Mouse (Mus musculus) forebrain, embryonic 11.5 days (tissue): Measurements from ENCODE around the gene Mapk14. TPM values are rescaled to one million over a fixed set of nuclear protein-coding genes. Genes with fewer than 3 reads are reported as not detected.

Experiments used
- ATAC-seq: fragments of 200-750 bp; cut with Nextera tagmentation; replicated peaks from 2 replicates; pipeline ENCODE4 v1.8.0; 2017; ENCODE audit warnings: moderate TSS enrichment; ENCODE audit not compliant: low FRiP score
- DNase-seq: peaks from one replicate; pipeline ENCODE4 v3.0.0-alpha.2; 2017; ENCODE audit warnings: low spot score
- H3K27ac ChIP-seq: fragments of 300-500 bp; sonication (generic); 2 replicates; pipeline ENCODE4 v1.5.1; 2014; ENCODE audit warnings: low read depth, low read length
- H3K27me3 ChIP-seq: fragments of 300-500 bp; sonication (generic); 2 replicates; pipeline ENCODE4 v1.6.1; 2014; ENCODE audit warnings: mild to moderate bottlenecking, low read length, mixed read lengths; ENCODE audit not compliant: control insufficient read depth, insufficient read depth
- H3K36me3 ChIP-seq: fragments of 300-500 bp; sonication (generic); 2 replicates; pipeline ENCODE4 v1.6.1; 2014; ENCODE audit warnings: mild to moderate bottlenecking, low read length, moderate library complexity, mixed read lengths; ENCODE audit not compliant: control insufficient read depth, insufficient read depth
- H3K4me1 ChIP-seq: fragments of 300-500 bp; sonication (generic); replicated peaks from 2 replicates; pipeline ENCODE4 v1.6.1; 2014; ENCODE audit warnings: low read length, mixed read lengths; ENCODE audit not compliant: control insufficient read depth, insufficient read depth
- H3K4me2 ChIP-seq: fragments of 300-500 bp; sonication (generic); 2 replicates; pipeline ENCODE4 v1.6.1; 2014; ENCODE audit warnings: low read depth, mild to moderate bottlenecking, low read length, moderate library complexity, mixed read lengths; ENCODE audit not compliant: severe bottlenecking
- H3K4me3 ChIP-seq: fragments of 300-500 bp; sonication (generic); 2 replicates; pipeline ENCODE4 v1.5.1; 2014; ENCODE audit warnings: low read depth, low read length
- H3K9ac ChIP-seq: fragments of 300-500 bp; sonication (generic); 2 replicates; pipeline ENCODE4 v1.6.1; 2014; ENCODE audit warnings: low read length
- H3K9me3 ChIP-seq: fragments of 300-500 bp; sonication (generic); 2 replicates; pipeline ENCODE4 v1.6.1; 2016; ENCODE audit warnings: low read length, mixed read lengths; ENCODE audit not compliant: control insufficient read depth
- WGBS: fragments of 180-500 bp; shearing (Covaris S2); extraction: QIAGEN DNeasy Blood & Tissue Kit; methylation state at CpG from one replicate; pipeline ENCODE4 v1.1.7; 2014; 5-methylcytosine and 5-hydroxymethylcytosine counted together
- polyA plus RNA-seq: library from polyadenylated mRNA; unstranded; fragments of >200 nt; fragmentation: Nextera tagmentation; extraction: Ambion mirVana; gene quantifications from 2 replicates; pipeline ENCODE4 v1.2.1, GENCODE M21; 2014

Gene Mapk14
- polyA plus RNA-seq, 1 experiment from 2014 or later = 51.7 TPM

DNA sequence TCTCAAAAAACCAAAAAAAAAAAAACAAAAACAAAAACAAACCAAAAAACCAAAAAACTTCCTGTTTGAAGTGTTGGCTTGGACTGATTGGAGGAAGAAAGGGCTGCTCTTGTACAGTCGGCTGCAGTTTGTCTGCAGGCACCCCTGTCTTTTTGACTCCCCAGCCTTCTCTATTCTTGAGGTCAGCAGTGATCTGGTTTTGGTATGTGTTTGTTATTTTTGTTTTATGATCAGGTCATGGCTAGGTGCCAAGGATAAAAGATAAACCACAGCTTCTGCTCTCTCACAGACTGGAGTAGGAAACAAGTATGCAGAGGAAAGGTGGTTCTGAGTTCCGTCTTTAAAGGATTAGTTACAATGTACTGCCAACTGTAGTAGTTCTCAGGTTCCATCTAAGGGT lies 11.5 kb downstream of the Mapk14 start:
- WGBS = 77% methylated on average over 2 of the region's 2 CpGs
- no peak for DNase-seq
- H3K27me3 ChIP-seq = no peaks in the 10 kb centered on the region

DNA sequence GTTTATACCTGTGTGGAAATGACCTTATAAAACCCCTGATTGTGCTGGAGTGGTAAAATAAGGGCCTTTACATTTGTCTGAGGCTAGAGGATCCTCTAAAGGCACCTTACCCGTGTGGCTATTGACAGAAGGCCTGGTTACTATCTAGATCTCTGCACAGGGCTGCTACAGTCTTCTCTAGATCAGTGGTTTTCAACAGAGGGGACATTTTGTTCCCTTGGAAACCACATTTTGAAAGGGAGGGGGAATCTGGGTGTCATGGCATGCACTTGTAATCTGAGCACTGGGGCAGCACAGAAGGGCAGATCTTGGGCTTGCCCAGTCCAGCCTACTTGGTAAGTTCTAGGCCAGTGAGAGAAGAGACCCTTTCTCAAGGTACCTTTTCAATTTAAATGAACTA lies 15.6 kb downstream of the Mapk14 start:
- Histone ChIP-seq H3K36me3 (no peaks in the 10 kb centered on the region), H3K4me3 (no peak overlapping the region), H3K4me2 (no peak overlapping the region), H3K9me3 (no peaks in the 10 kb centered on the region), H3K27me3 (no peaks in the 10 kb centered on the region), H3K27ac (no peak overlapping the region), H3K4me1 (no peaks in the 10 kb centered on the region), H3K9ac (no peak overlapping the region)
- no peak for ATAC-seq
- DNase-seq = no peak
- WGBS = 69% methylated on average over 1 of the region's 1 CpGs

More for the DNA sequence above, 11.5 kb downstream of the Mapk14 start:
- Histone ChIP-seq H3K9me3 (no peaks in the 10 kb centered on the region), H3K4me1 (peaks cover 7% of the 10 kb centered on the region), H3K4me3 (no peak overlapping the region), H3K36me3 (no peaks in the 10 kb centered on the region), H3K27ac (no peak overlapping the region), H3K4me2 (no peak overlapping the region), H3K9ac (no peak overlapping the region)
- no peak for ATAC-seq

- no peaks in the 10 kb centered on the region for H3K4me1 ChIP-seq
- no peaks in the 10 kb centered on the region for H3K27me3 ChIP-seq
- H3K4me2 ChIP-seq = no peak overlapping the region
- ATAC-seq (no peak), DNase-seq (no peak)
- H3K4me3 ChIP-seq = no peak overlapping the region
- no peaks in the 10 kb centered on the region for H3K9me3 ChIP-seq
- no peaks in the 10 kb centered on the region for H3K36me3 ChIP-seq
- H3K9ac ChIP-seq = no peak overlapping the region
- 94% methylated on average over 3 of the region's 3 CpGs for WGBS
- H3K27ac ChIP-seq = no peak overlapping the region
Observed at GRCm38 (mm10) chr17:28707136-28707627, 16.1 kb downstream of the Mapk14 start.

- H3K36me3 ChIP-seq = no peaks in the 10 kb centered on the region
- no peaks in the 10 kb centered on the region for H3K4me1 ChIP-seq
- no peak for DNase-seq
- no peak for ATAC-seq
- H3K4me2 ChIP-seq = no peak overlapping the region
- H3K27ac ChIP-seq = no peak overlapping the region
- H3K4me3 ChIP-seq = no peak overlapping the region
- no peaks in the 10 kb centered on the region for H3K27me3 ChIP-seq
- 95% methylated on average over 2 of the region's 2 CpGs for WGBS
- no peak overlapping the region for H3K9ac ChIP-seq
- H3K9me3 ChIP-seq = no peaks in the 10 kb centered on the region
Observed at GRCm38 (mm10) chr17:28707816-28708215, 16.7 kb downstream of the Mapk14 start.

DNA sequence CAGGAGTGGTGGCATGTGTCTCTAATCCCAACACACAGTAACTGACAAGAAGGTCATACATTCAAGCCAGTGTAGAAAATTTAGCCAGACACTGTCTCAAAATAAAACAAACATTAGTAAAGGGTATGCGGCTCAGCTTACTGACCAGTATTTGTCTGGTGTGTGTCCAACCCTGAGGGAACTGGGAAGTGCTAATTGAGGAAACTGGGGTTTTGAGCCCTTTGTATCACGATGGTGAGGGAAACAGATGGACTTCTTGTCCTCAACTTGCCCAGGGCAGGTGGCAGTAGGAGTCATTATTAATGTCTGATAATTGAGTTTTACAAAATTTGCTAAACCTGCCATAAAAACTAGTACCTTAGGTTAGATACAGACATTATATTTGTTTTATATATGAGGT lies 17.9 kb downstream of the Mapk14 start:
- no peaks in the 10 kb centered on the region for H3K4me1 ChIP-seq
- H3K4me3 ChIP-seq = no peak overlapping the region
- H3K27me3 ChIP-seq = no peaks in the 10 kb centered on the region
- no peak overlapping the region for H3K4me2 ChIP-seq
- DNase-seq (no peak), ATAC-seq (no peak)
- no peaks in the 10 kb centered on the region for H3K9me3 ChIP-seq
- H3K27ac ChIP-seq = no peak overlapping the region
- peaks cover under 1% of the 10 kb centered on the region; the same call in 1 of the 2 replicates for H3K36me3 ChIP-seq
- no peak overlapping the region for H3K9ac ChIP-seq
- WGBS = 63% methylated on average over 2 of the region's 2 CpGs

GRCm38 (mm10) chr17:28709552-28710290 lies 18.6 kb downstream of the Mapk14 start:
- ATAC-seq (no peak), DNase-seq (no peak)
- no peak overlapping the region for H3K27ac ChIP-seq
- no peaks in the 10 kb centered on the region for H3K9me3 ChIP-seq
- H3K9ac ChIP-seq = no peak overlapping the region
- no peak overlapping the region for H3K4me3 ChIP-seq
- H3K27me3 ChIP-seq = no peaks in the 10 kb centered on the region
- 90% methylated on average over 8 of the region's 8 CpGs for WGBS
- no peak overlapping the region for H3K4me2 ChIP-seq
- no peaks in the 10 kb centered on the region for H3K4me1 ChIP-seq
- peaks cover 3% of the 10 kb centered on the region; the same call in 1 of the 2 replicates for H3K36me3 ChIP-seq

GRCm38 (mm10) chr17:28710291-28710688 lies 19.2 kb downstream of the Mapk14 start:
- H3K4me2 ChIP-seq = no peak overlapping the region
- no peak for ATAC-seq
- no peaks in the 10 kb centered on the region for H3K4me1 ChIP-seq
- H3K4me3 ChIP-seq = no peak overlapping the region
- DNase-seq = no peak
- no peaks in the 10 kb centered on the region for H3K27me3 ChIP-seq
- H3K27ac ChIP-seq = no peak overlapping the region
- 92% methylated on average over 8 of the region's 8 CpGs for WGBS
- H3K9ac ChIP-seq = no peak overlapping the region
- H3K36me3 ChIP-seq = peaks cover 3% of the 10 kb centered on the region; the same call in 1 of the 2 replicates
- no peaks in the 10 kb centered on the region for H3K9me3 ChIP-seq

DNA sequence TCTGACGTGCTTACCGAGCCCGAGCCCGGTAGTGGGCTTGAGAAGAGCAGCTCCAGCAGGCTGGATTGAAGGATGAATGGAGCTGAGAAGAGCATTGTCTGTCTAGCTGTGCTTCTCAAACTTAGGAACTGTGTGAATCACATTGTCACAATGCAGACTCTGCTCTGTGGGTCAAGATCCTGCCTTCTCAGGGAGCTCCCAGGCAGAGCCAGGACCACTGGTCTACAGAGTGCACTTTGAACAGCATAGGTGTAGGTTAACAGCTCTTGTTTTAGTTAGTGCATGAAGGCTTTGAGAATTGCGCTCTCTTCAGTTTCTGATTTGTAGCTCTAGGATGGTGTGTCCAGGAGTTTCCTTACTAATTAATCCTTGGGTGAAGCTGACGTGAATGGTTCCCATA lies 20.1 kb downstream of the Mapk14 start:
- H3K4me3 ChIP-seq = no peak overlapping the region
- ATAC-seq (no peak), DNase-seq (no peak)
- no peaks in the 10 kb centered on the region for H3K9me3 ChIP-seq
- no peaks in the 10 kb centered on the region for H3K4me1 ChIP-seq
- H3K4me2 ChIP-seq = no peak overlapping the region
- 88% methylated on average over 6 of the region's 6 CpGs for WGBS
- H3K27me3 ChIP-seq = no peaks in the 10 kb centered on the region
- H3K9ac ChIP-seq = no peak overlapping the region
- H3K36me3 ChIP-seq = peaks cover 3% of the 10 kb centered on the region; the same call in 1 of the 2 replicates
- H3K27ac ChIP-seq = no peak overlapping the region

GRCm38 (mm10) chr17:28712305-28712704 lies 21.2 kb downstream of the Mapk14 start:
- Histone ChIP-seq H3K27me3 (no peaks in the 10 kb centered on the region), H3K9ac (no peak overlapping the region), H3K9me3 (no peaks in the 10 kb centered on the region), H3K27ac (no peak overlapping the region), H3K36me3 (peaks cover 3% of the 10 kb centered on the region; the same call in 1 of the 2 replicates), H3K4me3 (no peak overlapping the region), H3K4me2 (no peak overlapping the region), H3K4me1 (no peaks in the 10 kb centered on the region)
- WGBS = 87% methylated on average over 6 of the region's 6 CpGs
- ATAC-seq (no peak), DNase-seq (no peak)
